Mouse (Mus musculus) lung, adult 2 months (tissue): ENCODE results near the gene Cmtr1. TPM values are rescaled to one million over a fixed set of nuclear protein-coding genes. Genes with fewer than 3 reads are reported as not detected.

Experiments
- DNase-seq: peaks from one replicate; pipeline ENCODE4 v3.0.0; 2022
- H3K4me1 ChIP-seq: fragments of 200-500 bp; 2 replicates; pipeline ENCODE4 v1.6.1; 2011; ENCODE audit warnings: low read length; ENCODE audit not compliant: control insufficient read depth, insufficient read depth
- H3K4me3 ChIP-seq: fragments of 200-500 bp; replicated peaks from 2 replicates; pipeline ENCODE3; 2011; ENCODE audit warnings: low read depth, mild to moderate bottlenecking, control low read depth, low read length; ENCODE audit errors: extremely low read depth
- CTCF ChIP-seq: fragments of 200-500 bp; IDR thresholded peaks from 2 replicates; pipeline ENCODE4 v1.5.1; 2011; ENCODE audit warnings: mild to moderate bottlenecking, low read length, control low read depth; ENCODE audit not compliant: insufficient read depth
- POLR2A ChIP-seq: fragments of 200-500 bp; IDR thresholded peaks from 2 replicates; pipeline ENCODE4 v1.6.1; 2011; ENCODE audit warnings: low read depth, mild to moderate bottlenecking, control low read depth, low read length, borderline replicate concordance; ENCODE audit errors: extremely low read depth
- WGBS: fragments of 180-500 bp; shearing (Covaris S2); methylation state at CpG from one replicate; pipeline ENCODE4 v1.1.7; 2018; 5-methylcytosine and 5-hydroxymethylcytosine counted together
- polyA plus RNA-seq: library from polyadenylated mRNA; depleted of rRNA; stranded (reverse); fragments of >200 nt; gene quantifications from 2 replicates; pipeline ENCODE4 v1.2.3, GENCODE M21; 2012

Cmtr1 gene
- polyA plus RNA-seq, 1 experiment, result 30.7 TPM

DNA sequence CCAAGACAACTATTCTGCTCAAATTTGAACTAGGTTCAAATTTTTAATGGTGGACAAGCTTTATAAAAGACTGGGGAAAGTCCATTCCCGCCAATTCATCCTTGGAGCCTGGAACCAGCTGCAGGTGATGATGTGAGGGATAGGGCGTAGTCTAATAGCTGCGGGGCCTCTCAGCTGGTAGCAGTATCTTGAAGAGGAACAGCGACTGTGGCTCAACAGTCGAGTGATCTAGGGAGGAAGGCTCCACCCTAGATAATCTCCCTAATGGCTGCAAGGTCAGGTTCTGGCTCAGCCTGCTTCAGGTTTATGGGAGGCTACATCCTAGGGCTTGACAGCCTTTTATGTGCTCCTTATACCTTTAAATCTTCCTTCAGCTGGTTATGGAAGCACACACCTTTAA lies 30.8 kb upstream of the Cmtr1 start:
- 72% methylated on average over 5 of the region's 5 CpGs for WGBS
- no peak for DNase-seq
- H3K4me3 ChIP-seq, result no peak overlapping the region
- no peaks in the 10 kb centered on the region for H3K4me1 ChIP-seq
- no peak for TF ChIP-seq POLR2A
- no peak for TF ChIP-seq CTCF

DNA sequence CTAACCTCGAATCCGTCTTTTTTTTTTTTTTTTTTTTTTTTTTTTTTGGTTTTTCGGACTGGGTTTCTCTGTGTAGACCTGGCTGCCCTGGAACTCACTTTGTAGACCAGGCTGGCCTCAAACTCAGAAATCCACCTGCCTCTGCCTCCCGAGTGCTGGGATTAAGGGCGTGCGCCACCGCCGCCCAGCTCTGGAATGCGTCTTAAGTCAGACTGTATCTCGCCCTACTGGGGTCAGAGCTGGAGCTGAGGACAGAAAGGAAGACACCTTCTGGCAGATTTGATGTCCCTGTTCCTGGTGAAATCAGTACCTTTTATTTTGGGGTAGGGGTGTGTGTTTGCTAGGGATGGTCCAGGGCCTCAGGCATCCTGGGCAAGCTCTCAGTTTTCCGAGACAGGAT lies 28.1 kb upstream of the Cmtr1 start:
- no peak for TF ChIP-seq CTCF
- TF ChIP-seq POLR2A, result no peak
- WGBS, result 92% methylated on average over 11 of the region's 11 CpGs
- Histone ChIP-seq H3K4me1 (peaks cover 4% of the 10 kb centered on the region; the same call in 1 of the 2 replicates), H3K4me3 (no peak overlapping the region)
- no peak for DNase-seq

DNA sequence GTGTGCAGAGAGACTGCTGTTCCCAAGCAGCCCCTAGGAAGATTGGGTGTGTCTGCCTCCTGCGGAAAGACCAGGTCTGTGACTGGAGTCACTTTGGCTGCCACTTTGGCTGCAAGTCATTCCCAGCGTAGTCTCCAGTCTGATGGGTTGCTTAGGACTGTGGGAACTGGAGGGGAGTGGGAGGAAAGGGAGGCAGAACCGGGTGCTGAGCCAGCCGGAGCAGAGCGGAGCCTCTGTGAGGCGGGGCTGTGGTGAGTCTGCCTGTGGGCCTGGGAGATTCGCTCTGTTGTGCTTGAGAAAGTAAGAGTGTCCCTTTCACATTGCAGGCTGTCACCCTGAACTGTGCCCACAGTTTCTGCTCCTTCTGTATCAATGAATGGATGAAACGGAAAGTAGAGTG lies 24.9 kb upstream of the Cmtr1 start:
- TF ChIP-seq POLR2A (no peak), CTCF (no peak)
- DNase-seq, result no peak
- H3K4me3 ChIP-seq, result no peak overlapping the region
- peaks cover 4% of the 10 kb centered on the region; the same call in 1 of the 2 replicates for H3K4me1 ChIP-seq
- WGBS, result 90% methylated on average over 8 of the region's 8 CpGs

DNA sequence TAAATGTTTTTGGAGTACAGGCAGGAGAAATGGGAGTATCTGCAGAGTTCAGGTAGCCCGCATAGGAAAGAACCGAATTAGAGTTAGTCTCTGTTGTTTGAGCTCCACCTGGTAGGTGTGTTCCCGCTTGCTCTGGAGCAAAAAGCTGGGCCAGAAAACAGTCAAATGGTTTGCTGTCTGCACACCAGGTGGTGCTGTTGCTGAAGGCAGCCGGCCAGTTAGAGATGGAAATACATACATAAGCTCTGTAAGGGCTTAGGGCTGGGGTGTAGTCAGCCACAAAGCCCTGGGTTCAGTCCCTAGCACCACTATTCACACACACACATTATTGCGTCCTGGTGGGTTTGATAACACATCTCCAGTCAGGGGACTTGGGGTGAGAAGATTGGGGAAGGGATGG lies 24.3 kb upstream of the Cmtr1 start:
- Histone ChIP-seq H3K4me1 (peaks cover 4% of the 10 kb centered on the region; the same call in 1 of the 2 replicates), H3K4me3 (no peak overlapping the region)
- no peak for TF ChIP-seq POLR2A
- peak; percentile 53 for TF ChIP-seq CTCF
- 67% methylated on average over 5 of the region's 5 CpGs for WGBS
- no peak for DNase-seq

DNA sequence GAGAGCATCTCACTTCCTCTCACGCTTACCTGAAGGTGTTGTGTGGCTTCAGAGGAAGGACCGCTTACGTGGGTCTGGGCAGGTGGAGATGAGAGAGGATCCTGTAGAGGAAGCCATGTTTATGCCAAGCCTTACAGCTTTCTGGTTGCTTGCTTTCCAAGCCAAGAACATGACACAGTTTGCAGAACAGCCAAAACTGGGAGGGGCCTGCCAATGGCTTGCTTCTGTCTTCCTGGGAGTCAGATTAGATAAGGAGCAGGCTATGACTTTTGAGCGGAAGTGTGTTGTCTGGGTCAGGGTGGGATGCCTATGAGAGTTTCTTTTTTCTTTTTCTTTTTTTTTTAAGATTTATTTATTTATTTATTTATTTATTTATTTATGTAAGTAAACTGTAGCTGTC lies 23.0 kb upstream of the Cmtr1 start:
- DNase-seq, result no peak
- 58% methylated on average over 4 of the region's 4 CpGs for WGBS
- Histone ChIP-seq H3K4me1 (peaks cover 4% of the 10 kb centered on the region; the same call in 1 of the 2 replicates), H3K4me3 (no peak overlapping the region)
- TF ChIP-seq CTCF (no peak), POLR2A (no peak)

DNA sequence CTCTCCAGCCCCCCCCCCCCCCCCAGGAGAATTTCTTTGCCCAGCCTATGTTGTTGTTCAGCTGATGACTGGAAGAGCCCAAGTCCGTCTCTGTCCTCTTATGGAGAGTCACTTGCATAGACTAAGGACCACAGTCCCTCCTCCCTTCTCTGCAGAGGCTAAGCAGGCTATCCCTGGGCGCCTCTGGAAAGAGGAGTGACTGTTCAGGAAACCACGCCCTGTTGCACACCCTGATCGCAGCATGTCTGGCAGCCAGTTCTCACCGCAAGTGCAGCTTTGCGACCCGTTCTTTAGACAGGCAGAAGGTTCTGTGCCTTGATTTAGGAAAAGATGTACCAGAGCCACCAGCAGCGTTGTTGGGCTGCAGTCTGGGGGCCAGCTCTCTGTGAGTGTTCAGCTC lies 22.5 kb upstream of the Cmtr1 start:
- DNase-seq, result no peak
- 55% methylated on average over 8 of the region's 8 CpGs for WGBS
- TF ChIP-seq POLR2A (no peak), CTCF (no peak)

DNA sequence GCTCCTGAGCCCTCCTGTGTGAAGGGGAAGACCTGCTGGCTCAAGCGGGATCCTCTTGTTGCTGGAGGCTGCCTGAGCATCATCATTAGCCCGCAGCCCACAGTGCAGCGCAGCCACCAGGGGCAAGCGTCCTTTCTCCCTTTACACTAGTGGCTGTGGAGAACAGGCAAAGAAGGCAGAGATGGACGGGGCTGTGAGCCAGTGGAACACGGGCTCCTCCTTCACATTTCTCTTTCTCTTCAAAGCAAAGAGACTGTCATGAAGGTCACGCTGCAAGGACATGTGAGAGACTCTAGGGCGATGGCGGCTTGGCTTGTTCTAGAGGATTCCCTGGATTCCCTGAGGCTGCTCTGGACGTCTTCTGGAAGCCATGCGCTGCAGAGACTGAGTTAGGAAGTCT lies 19.4 kb upstream of the Cmtr1 start:
- Histone ChIP-seq H3K4me1 (peaks cover 4% of the 10 kb centered on the region; the same call in 1 of the 2 replicates), H3K4me3 (no peak overlapping the region)
- 98% methylated on average over 11 of the region's 11 CpGs for WGBS
- DNase-seq, result no peak
- TF ChIP-seq POLR2A (no peak), CTCF (no peak)

More for the DNA sequence above, 22.5 kb upstream of the Cmtr1 start:
- no peak overlapping the region for H3K4me3 ChIP-seq
- peaks cover 4% of the 10 kb centered on the region; the same call in 1 of the 2 replicates for H3K4me1 ChIP-seq

DNA sequence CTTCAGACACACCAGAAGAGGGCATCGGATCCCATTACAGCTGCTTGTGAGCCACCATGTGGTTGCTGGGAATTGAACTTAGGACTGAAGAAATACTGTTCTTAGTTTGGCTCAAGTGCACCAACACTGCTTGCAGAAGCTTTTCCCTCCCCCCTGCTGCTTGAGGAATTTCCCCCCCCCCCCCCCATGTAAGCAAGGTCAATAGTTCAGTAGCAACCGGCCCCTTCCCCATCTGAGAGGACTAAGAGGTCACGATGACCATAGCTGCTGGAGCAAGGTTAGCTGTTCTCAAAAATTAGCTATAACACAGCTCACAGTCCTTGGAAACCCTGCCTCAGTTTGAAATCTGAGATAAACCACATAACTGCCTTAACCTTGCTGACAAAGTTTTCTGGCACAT lies 18.2 kb upstream of the Cmtr1 start:
- no peak overlapping the region for H3K4me3 ChIP-seq
- WGBS, result 64% methylated on average over 3 of the region's 3 CpGs
- peaks cover under 1% of the 10 kb centered on the region; the same call in 1 of the 2 replicates for H3K4me1 ChIP-seq
- no peak for DNase-seq
- TF ChIP-seq CTCF (no peak), POLR2A (no peak)

DNA sequence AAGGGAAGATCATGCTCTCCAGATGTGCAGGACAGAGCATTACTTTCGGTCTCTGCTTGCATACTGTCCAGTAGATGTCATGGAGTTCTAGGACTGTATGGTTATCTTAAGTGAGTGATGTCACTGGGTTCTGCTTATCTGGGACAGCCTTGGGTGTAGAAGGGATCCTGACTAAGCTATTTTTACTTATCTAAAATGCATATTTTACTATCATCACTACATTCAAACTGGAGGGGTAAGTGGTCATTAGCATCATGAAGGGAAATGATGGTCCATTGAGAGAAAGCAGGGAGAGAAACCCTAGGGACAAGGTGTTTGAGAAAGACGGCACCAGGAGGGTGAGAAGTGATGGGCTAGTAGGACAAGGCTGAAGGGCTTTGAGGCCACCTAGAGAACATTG lies 2.1 kb upstream of the Cmtr1 start:
- TF ChIP-seq POLR2A (no peak), CTCF (no peak)
- Histone ChIP-seq H3K4me3 (no peak overlapping the region), H3K4me1 (peaks cover 3% of the 10 kb centered on the region)
- WGBS, result 50% methylated on average over 2 of the region's 2 CpGs
- no peak for DNase-seq

DNA sequence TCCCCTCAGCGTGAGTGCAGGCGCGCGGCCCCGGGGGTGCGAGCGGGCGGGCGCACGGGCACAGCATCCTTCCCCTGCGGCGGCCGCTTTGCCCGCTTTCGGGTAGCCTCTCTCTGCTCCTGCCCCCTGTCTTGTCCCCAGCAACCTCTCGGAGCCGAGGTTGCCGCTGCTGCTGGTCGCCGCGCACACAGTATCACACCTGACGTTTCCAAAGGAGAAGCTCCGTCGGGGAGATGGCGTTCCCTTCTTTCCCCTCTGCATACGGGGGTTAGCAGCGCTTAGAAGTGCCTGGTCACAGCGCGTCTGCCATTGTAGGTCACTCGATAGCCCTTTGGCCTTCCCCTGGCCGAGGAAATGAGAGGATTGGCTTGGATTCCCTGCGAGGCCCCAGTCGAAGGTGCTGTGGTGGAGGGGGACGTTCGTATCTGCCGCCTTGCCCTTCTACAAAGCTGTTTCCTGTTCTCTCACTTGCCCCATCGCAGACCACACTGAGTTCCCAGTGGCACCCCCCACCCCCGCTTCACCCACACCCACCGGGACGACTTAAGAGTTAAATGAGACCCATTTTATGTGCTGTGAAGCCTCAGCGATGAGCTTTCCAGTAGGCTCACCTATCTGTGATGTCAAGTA lies 482 bp downstream of the Cmtr1 start:
- under 1% methylated on average over 41 of the region's 41 CpGs for WGBS
- TF ChIP-seq POLR2A (no peak), CTCF (no peak)
- Histone ChIP-seq H3K4me1 (peaks cover 3% of the 10 kb centered on the region), H3K4me3 (peak overlapping the region; percentile 89)
- no peak for DNase-seq

DNA sequence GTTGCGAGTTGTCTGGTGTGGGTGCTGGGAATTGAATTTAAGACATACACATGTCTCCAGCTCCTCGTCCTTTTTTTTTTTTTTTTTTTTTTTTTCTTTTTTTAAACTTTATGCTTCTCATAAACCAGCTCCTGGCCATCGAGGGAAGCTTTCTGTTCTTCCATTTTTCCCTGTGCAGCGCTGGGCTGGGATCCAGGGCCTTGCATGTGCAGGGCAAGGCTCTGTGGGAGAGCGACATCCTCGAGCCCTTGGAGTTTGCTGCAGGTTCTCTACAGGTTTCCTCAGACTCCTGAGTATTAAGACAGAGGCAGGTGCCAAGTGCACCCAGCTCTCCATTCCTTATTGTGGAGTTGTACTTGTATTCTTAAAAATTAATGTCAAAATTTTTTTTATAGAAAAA lies 1.8 kb downstream of the Cmtr1 start:
- TF ChIP-seq CTCF, result no peak
- no peak for TF ChIP-seq POLR2A
- peaks cover 3% of the 10 kb centered on the region for H3K4me1 ChIP-seq
- no peak overlapping the region for H3K4me3 ChIP-seq
- no peak for DNase-seq
- WGBS, result 84% methylated on average over 6 of the region's 6 CpGs
